Mouse (Mus musculus) heart, adult 2 months (tissue): ENCODE data around the gene Pla2g3.

Experiments
- CTCF ChIP-seq: fragments of 200-600 bp; IDR thresholded peaks from 2 replicates; pipeline ENCODE4 v1.8.1; 2022; ENCODE audit warnings: antibody characterized with exemption, mild to moderate bottlenecking, moderate library complexity
- EP300 ChIP-seq: fragments of 200-500 bp; IDR thresholded peaks from 2 replicates; pipeline ENCODE4 v1.6.1; 2011; ENCODE audit warnings: low read depth, low read length, control low read depth; ENCODE audit not compliant: insufficient read depth
- POLR2A ChIP-seq: fragments of 200-500 bp; IDR thresholded peaks from 2 replicates; pipeline ENCODE4 v1.6.1; 2011; ENCODE audit warnings: mild to moderate bottlenecking, low read depth, low read length, control low read depth; ENCODE audit not compliant: insufficient read depth

- TF ChIP-seq CTCF = no peak
- no peak for TF ChIP-seq EP300
- TF ChIP-seq POLR2A = no peak
Observed at GRCm38 (mm10) chr11:3441696-3442443, 46.2 kb upstream of the Pla2g3 start.
